ENCODE assay signal across 20 mouse cellular contexts in genomic region chr11:64309881-64310280, GRCm38 (mm10).
DNase-seq lines count a peak whose midpoint lies in the region; ATAC-seq lines count a peak whose summit lies in the region.
"Had no signal": no experiment of that assay in that cellular context is flagged by ENCODE, and none has a peak within 500 bp of the region (broad histone marks: within the 10 kb centered on the region; RNA-seq: fewer than 3 reads in every experiment).

No protein-coding gene starts in this region.

- H3K4me1 ChIP-seq in hindbrain, embryonic 12.5 days, result no peaks in the 10 kb centered on the region
- H3K4me1 ChIP-seq: hindbrain, embryonic 13.5 days; kidney, embryonic 15.5 days; stomach, embryonic 15.5 days had no signal

- H3K36me3 ChIP-seq in hindbrain, embryonic 12.5 days, result no peaks in the 10 kb centered on the region
- H3K36me3 ChIP-seq: embryonic facial prominence, embryonic 13.5 days; hindbrain, embryonic 13.5 days; kidney, embryonic 15.5 days; midbrain, embryonic 10.5 days; stomach, embryonic 15.5 days had no signal

- no peak overlapping the region for H3K27ac ChIP-seq in hindbrain, embryonic 12.5 days
- H3K27ac ChIP-seq: embryonic facial prominence, embryonic 13.5 days; hindbrain, embryonic 13.5 days; kidney, embryonic 15.5 days; midbrain, embryonic 10.5 days; stomach, embryonic 15.5 days had no signal

- H3K9me3 ChIP-seq in hindbrain, embryonic 12.5 days (replicated peaks), result no peaks in the 10 kb centered on the region
- H3K9me3 ChIP-seq: embryonic facial prominence, embryonic 13.5 days; kidney, embryonic 15.5 days; midbrain, embryonic 10.5 days; stomach, embryonic 15.5 days had no signal

- H3K4me3 ChIP-seq in hindbrain, embryonic 12.5 days, result no peak overlapping the region
- H3K4me3 ChIP-seq: embryonic facial prominence, embryonic 13.5 days; hindbrain, embryonic 13.5 days; kidney, embryonic 15.5 days; midbrain, embryonic 10.5 days; stomach, embryonic 15.5 days had no signal

- no peak overlapping the region for H3K4me2 ChIP-seq in hindbrain, embryonic 12.5 days (replicated peaks)
- H3K4me2 ChIP-seq: embryonic facial prominence, embryonic 13.5 days; hindbrain, embryonic 13.5 days; kidney, embryonic 15.5 days; stomach, embryonic 15.5 days had no signal

- peak; percentile 54 for DNase-seq in adrenal gland, adult 2 months
- DNase-seq in adrenal gland, postnatal 4 days (ENCODE audit: low spot score in 2 of 2), result no peak
- DNase-seq in ovary, adult 18-20 months (ENCODE audit: low spot score), result peak; percentile 14
- DNase-seq in ovary, postnatal 36 days (ENCODE audit: low spot score), result no peak
- peak; percentile 41 for DNase-seq in lung, postnatal 10 days
- no peak for DNase-seq in thymus, adult 18-20 months
- no peak for DNase-seq in frontal cortex, postnatal 36 days (ENCODE audit: low spot score in 2 of 2)
- DNase-seq: cerebellum, adult 11 months; gastrocnemius, postnatal 10 days; liver; liver, postnatal 0 days; thymus, postnatal 14 days had no signal

- ATAC-seq in hindbrain, embryonic 12.5 days (ENCODE audit: low FRiP score), result no peak
- ATAC-seq: forebrain, embryonic 16.5 days; liver, postnatal 0 days had no signal

- no peak overlapping the region for H3K9ac ChIP-seq in hindbrain, embryonic 12.5 days
- H3K9ac ChIP-seq: embryonic facial prominence, embryonic 13.5 days; hindbrain, embryonic 13.5 days; kidney, embryonic 15.5 days; liver, postnatal 0 days; stomach, embryonic 15.5 days had no signal

- 0 out of 2 replicates have a peak, but pooled peaks cover 3% of the 10 kb centered on the region for H3K27me3 ChIP-seq in hindbrain, embryonic 12.5 days
- H3K27me3 ChIP-seq: CH12.LX; embryonic facial prominence, embryonic 13.5 days; hindbrain, embryonic 13.5 days; kidney, embryonic 15.5 days; stomach, embryonic 15.5 days had no signal

Comparison
In these comparisons a context has a peak if more than half of its experiments do, and no peak if none do; other contexts are left out.
1. DNase-seq: peak in adrenal gland, adult 2 months (single experiment), ovary, adult 18-20 months (single experiment) and lung, postnatal 10 days (single experiment); none in adrenal gland, postnatal 4 days (0 of 2), ovary, postnatal 36 days (single experiment), thymus, adult 18-20 months (0 of 2) and frontal cortex, postnatal 36 days (0 of 2).